Mouse (Mus musculus): ENCODE data around the gene March5.
"Not testable (repeated sequence)": the region's sequence is repeated elsewhere in the genome, so short reads cannot be mapped to it uniquely, and the experiment has no call there.

Gene March5

DNA sequence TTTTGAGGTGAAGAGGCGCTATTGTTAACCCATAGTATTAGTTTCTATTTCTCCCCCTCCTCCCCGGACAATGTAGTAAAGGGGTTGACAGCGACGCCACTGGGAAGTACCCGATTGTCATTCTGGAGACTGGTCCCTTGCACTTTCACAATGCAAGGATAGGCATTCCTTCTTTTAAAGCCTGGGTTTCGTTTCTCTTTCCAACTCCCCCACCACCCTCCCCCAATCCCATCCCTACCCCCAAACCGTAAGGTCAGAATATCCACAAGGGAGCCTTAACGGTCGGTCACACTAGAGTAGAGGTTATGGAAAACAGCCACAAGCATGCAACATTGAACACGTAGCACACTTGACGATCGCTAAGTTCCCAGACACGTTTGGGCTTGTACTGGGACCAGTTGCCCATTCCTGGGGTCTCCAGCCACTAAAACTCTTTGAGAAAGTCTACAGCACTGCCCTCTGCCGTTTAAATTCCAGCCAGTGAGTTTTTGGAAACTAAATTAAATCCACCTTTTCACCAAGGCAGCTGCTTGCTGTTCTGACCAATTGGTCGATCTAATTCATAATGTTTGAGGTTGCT lies 923 bp downstream of the March5 start, which contains the start of gene Cpeb3:
TSS of gene Cpeb3 (minus strand) at position 426 of the 580 bp plus-strand sequence.
- in situ Hi-C loops (cut with MboI, MseI), result no loop called here

- in situ Hi-C loops (cut with MboI, MseI), result no loop called here
Measured at GRCm38 (mm10) chr19:37208986-37209385, 1.6 kb downstream of the March5 start.

- in situ Hi-C loops (cut with MboI, MseI), result no loop called here
Measured at GRCm38 (mm10) chr19:37209467-37210128, 2.3 kb downstream of the March5 start.

DNA sequence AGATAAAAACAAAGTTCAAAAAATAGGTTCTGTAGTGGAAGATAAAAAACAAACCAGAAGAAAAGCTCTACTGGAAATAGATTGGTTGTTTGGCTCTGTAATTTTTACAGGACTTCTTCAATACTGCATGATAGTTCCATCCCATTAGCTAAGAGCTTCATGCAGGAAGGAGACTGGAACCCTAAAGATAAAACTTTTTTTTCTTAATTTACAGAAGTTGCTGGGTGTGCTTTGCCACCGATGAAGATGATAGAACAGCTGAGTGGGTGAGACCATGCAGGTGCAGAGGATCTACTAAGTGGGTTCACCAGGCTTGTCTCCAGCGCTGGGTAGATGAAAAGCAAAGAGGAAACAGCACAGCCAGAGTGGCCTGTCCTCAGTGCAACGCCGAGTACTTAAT lies 3.1 kb downstream of the March5 start:
- in situ Hi-C loops (cut with MboI, MseI), result no loop called here

DNA sequence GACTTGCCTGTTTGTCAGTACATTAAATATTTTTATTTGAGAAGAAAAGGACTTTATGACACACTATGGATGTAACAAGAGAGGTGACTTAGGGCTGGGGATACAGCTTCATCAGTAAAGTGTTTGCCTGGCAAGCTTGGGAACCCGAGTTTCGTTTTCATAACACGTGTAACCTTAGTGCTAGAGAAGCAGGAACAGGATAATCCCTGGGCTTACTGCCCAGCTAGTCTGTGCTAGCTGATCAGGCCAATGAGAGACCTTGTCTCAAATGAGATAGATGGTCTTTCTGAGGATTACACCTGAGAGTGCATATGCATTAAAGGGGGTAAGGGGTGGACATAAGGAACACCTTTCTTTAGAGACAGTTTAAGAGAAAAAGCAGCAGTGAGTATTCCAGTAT lies 4.1 kb downstream of the March5 start:
- in situ Hi-C loops (cut with MboI, MseI), result no loop called here

GRCm38 (mm10) chr19:37214711-37215110 lies 7.4 kb downstream of the March5 start:
- in situ Hi-C loops (cut with MboI, MseI), result no loop called here

DNA sequence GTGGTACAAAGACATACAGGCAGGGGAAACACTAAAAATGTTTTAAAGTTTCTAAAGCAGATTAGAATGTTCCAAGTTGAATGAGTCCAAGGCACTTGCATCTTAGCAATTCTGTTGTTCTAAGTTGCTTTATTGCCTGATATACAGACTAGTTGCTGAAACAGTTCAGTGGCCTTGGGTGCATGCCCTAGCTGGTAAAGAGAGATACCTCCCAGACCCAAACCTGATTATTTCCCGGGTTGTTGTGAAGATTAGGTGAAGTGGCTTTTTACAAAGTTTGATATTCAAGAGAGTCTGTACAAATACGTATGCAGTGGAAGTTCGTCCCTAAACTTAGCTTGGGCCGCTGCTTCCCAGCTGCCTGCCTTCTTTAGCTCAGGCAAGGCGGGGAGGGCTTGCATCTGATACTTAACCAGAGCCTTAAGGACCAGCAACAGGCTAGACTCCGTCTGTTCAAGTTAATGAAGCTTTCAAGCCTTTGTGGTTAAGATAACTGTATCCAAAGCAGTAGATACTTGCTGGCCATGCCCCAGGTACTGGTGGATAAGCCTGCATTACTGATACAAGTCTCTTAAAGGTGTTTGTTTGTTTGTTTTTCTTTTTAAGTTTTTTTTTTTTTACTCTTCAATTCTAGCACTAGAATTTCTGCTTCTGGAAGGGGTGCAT lies 18.0 kb downstream of the March5 start:
- in situ Hi-C loops (cut with MboI, MseI), result no loop called here

GRCm38 (mm10) chr19:37232598-37232997 lies 25.3 kb downstream of the March5 start:
- in situ Hi-C loops (cut with MboI, MseI), result not testable (repeated sequence)

GRCm38 (mm10) chr19:37233561-37234539 lies 26.5 kb downstream of the March5 start:
- in situ Hi-C loops (cut with MboI, MseI), result no loop called here

GRCm38 (mm10) chr19:37235818-37236217 lies 28.5 kb downstream of the March5 start:
- in situ Hi-C loops (cut with MboI, MseI), result loop anchor here (5.0 kb wide), 1 partner anchor 269 kb away; no protein-coding TSS in a partner anchor

DNA sequence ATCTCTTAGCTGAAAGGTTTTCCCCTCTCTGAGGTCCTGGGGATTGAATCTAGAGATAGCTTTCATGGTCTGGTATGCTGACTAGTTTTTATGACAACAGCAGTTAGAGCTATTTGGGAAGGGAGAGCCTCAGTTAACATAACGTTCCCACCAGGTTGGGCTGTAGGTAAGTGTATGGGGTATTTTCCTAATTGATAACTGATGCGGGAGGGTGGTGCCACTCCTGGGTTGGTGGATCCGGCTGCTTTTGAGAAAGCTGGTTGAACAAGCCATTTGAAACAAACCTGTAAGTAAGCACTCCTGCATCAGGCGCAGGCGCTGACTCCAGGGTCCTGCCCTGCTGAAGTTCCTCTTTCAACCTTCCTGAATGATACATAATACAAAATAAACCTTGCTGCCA lies 30.0 kb downstream of the March5 start:
- in situ Hi-C loops (cut with MboI, MseI), result loop anchor here (5.0 kb wide), 1 partner anchor 270 kb away; no protein-coding TSS in a partner anchor

GRCm38 (mm10) chr19:37237712-37238437 lies 30.5 kb downstream of the March5 start:
- in situ Hi-C loops (cut with MboI, MseI), result loop anchor here (5.0 kb wide), 1 partner anchor 271 kb away; no protein-coding TSS in a partner anchor

DNA sequence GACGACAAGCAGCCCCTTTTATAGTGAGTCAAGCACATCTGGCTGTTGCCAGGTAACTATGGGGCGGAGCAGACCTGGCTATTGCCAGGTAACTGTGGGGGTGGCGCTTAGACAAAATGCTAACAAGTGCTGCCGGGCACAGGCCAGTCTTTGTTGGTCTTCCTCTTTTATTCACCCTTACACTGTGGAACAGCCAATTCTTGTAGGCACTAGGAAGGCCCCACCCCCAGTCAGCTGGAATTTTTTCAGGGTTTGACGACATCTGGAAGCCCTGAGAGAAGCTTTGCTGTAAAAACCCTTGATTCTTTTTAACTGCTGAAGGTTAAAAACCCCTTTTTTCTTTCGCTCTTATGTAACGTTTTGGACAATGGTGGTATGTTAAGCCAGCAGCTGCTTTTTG lies 31.3 kb downstream of the March5 start:
- in situ Hi-C loops (cut with MboI, MseI), result loop anchor here (5.0 kb wide), 1 partner anchor 271 kb away; no protein-coding TSS in a partner anchor

- in situ Hi-C loops (cut with MboI, MseI), result loop anchor here (5.0 kb wide), 1 partner anchor 272 kb away; no protein-coding TSS in a partner anchor
Measured at GRCm38 (mm10) chr19:37239096-37239495, 31.8 kb downstream of the March5 start.

DNA sequence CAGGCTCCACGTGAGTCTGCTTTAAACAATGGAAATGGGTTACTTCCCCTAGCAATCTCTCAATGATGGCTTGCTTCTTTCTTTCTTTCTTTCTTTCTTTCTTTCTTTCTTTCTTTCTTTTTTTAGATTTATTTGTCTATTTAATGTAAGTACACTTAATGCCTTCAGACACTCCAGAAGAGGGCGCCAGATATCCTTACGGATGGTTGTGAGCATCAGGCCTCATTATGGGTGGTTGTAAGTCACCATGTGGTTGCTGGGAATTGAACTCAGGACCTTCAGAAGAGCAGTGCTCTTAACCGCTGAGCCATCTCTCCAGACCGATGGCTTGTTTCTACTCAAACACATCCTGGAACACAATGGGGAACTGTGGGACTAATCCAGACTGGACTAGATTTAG lies 33.9 kb downstream of the March5 start:
- in situ Hi-C loops (cut with MboI, MseI), result no loop called here

GRCm38 (mm10) chr19:37242707-37243106 lies 35.4 kb downstream of the March5 start:
- in situ Hi-C loops (cut with MboI, MseI), result no loop called here

- in situ Hi-C loops (cut with MboI, MseI), result loop anchor here (5.0 kb wide), 1 partner anchor 430 kb away; no protein-coding TSS in a partner anchor
Measured at GRCm38 (mm10) chr19:37246859-37247258, 39.5 kb downstream of the March5 start.

DNA sequence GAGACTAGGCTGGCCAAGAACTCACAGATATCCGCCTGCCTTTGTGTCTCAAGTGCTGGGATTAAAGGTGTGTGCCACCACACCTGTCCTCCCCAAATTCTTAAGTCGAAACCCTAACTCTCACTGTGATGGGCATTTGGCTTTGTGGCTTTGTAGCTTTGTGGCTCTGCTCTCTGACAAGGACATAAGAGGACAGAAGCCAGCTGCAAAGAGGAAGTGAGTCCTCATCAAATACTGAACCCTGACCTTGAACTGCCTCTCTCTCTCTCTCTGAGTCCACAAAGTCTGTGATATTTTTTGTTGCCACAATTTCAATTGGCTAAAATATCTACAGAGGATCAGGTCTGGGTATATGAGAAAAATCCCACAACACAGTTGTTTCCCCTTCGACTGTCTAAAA lies 40.9 kb downstream of the March5 start:
- in situ Hi-C loops (cut with MboI, MseI), result loop anchor here (5.0 kb wide), 1 partner anchor 429 kb away; no protein-coding TSS in a partner anchor

DNA sequence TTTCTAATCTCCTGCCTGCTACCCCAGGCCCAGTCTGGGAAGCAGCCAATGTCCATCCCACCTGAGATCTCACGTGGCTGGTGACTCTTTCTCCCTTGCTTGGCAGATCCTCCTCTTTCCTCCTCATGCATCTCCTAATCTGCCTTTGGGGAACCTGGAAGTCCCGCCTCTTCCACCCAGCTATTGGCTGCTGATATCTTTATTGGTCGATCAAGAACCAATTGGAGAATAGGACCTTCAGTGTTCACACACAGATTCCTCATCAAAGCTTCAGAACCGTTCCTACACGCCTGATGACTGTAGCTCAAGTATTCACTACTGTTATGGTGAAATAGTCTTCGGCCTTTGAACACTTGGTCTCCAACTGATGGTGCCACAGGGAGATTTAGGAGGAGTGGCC lies 44.8 kb downstream of the March5 start:
- in situ Hi-C loops (cut with MboI, MseI), result no loop called here

DNA sequence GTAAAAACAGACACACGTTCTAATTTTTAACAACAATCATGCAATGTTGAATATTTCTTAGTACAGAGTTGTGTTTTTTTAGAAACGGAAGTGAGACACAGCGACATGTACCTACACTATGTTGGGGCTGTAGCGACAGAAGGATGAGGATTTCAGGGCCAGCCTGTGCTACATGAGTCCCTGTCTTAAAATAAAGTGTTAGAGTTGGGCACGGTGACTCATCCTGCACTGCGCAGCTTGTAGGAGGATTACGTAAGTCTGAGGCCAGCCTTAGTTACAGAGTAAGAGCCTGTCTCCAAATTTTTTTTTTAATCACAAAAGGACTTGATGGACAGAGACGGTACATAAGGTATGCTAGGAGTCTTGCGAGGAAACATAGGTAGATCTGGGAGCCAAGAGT lies 48.0 kb downstream of the March5 start:
- in situ Hi-C loops (cut with MboI, MseI), result no loop called here

DNA sequence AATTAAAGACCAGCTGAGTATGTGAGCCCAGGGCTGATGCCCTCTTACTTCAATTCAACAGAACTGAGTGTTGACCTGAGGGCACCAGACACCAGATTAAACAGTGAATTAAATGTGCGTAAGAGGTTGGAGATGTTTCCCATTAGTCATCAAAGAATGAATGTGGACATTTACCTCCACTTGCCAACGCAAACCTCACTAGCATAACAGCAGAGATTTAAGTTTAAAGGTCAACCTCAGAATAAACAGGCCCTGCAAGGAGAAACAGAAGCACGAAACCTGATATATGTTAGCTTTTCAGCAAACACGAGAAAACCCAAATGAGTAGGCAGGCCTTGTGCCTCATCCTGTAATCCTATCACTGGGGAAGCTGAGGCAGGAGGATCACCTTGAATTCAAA lies 55.0 kb downstream of the March5 start:
- in situ Hi-C loops (cut with MboI, MseI), result no loop called here
